Mouse (Mus musculus) frontal cortex, adult 2 months (tissue): Measurements from ENCODE around the gene Olfr250. TPM values are rescaled to one million over a fixed set of nuclear protein-coding genes. Genes with fewer than 3 reads are reported as not detected.
A peak's percentile ranks its signal among the peaks of the same experiment; 100 is the strongest.
"Not testable (repeated sequence)": the region's sequence is repeated elsewhere in the genome, so short reads cannot be mapped to it uniquely, and the experiment has no call there.

Experiments used
- DNase-seq, 2 experiments: peaks; one replicate each; pipeline ENCODE4 v3.0.0; 2022; ENCODE audit warnings: low spot score in 1 of 2; ENCODE audit errors: extremely low spot score in 1 of 2
- polyA plus RNA-seq: library from polyadenylated mRNA; depleted of rRNA; stranded (reverse); fragments of >200 nt; gene quantifications from 2 replicates; pipeline ENCODE4 v1.2.3, GENCODE M21; 2012; rRNA removed

The Olfr250 gene
- polyA plus RNA-seq: not detected in 2 replicates

DNA sequence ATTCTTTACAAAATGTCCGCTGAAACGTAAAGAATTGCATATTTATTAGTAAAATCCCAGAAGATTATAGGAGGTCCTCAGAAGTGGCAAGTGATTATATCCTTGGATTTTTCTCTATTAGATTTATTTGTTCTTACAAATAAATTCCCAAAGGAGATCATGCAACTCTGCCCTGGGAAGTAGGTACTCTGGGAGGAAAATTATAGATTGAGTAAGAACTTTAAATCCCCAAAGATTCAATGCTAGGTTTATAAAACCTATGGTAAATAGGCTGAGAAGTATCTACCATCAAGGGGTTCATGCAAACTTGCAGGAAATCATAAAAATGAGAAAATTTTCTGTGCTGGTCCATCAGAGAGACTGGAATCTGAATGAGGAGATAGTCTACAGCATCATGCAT, at the start of gene Olfr250:
TSS of gene Olfr250 (plus strand) at position 301 of the 400 bp plus-strand sequence.
- DNase-seq: no peak

DNA sequence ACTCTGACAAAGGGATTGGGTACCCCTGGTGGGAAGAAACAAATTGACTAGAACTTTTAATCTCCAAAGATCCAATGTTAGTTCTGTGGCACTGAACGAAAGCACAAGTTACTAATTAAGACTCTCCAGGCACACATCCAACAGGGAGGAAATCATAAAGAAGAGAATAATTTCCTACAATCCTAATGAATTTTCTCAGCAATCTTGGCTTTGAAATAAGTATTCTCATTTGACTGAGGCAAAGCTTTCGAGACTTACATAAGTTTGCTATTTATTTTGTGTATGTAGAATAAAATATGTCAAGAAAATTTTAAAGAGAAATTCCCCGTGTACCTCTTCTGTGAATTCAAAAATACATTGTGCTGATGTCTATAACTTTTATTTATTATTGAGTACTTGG, 37.9 kb upstream of the Olfr250 start, which contains the start of gene Olfr25:
TSS of gene Olfr25 (plus strand) at position 301 of the 400 bp plus-strand sequence.
- DNase-seq: peak in 1 of 2 experiments; percentile 1

DNA sequence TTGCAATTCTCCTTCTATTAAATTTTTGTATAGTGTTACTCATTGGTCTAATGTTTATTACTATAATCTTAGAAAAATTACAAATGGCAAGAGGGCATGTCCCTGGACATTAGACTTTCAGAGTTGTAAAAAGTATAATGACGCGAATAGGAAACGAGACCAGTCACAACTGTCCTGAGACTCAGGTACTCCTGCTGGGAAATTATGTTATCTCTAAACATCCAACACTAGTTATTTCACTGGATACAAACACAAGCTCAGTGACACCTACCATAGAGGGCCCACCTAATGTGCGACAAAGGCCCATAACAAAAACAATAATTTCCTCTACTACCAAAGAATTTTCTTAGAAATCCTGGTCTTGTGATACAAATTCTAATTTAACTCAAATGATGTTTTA, 18.6 kb upstream of the Olfr250 start, which contains the start of gene Olfr898:
TSS of gene Olfr898 (plus strand) at position 301 of the 400 bp plus-strand sequence.
- no peak for DNase-seq

DNA sequence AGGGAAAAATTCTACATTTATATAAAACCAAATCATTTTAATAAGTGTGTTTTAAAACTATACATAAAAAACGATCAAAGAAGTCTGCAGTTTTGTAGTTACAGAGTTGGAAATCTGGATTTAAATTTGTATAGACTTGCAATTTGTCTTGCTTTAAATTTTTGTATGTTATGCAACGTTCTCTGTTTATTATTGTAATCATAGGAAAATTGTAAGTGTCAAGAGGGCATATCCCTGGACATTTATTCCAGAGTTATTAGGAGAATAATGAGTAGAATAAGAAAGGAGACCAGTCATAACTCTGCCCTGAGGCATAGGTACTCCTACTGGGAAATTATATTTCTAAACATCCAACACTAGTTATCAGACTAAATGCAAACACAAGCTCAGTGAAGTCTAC, 10.1 kb downstream of the Olfr250 start, which contains the start of gene Olfr251:
TSS of gene Olfr251 (plus strand) at position 301 of the 400 bp plus-strand sequence.
- DNase-seq: no peak

DNA sequence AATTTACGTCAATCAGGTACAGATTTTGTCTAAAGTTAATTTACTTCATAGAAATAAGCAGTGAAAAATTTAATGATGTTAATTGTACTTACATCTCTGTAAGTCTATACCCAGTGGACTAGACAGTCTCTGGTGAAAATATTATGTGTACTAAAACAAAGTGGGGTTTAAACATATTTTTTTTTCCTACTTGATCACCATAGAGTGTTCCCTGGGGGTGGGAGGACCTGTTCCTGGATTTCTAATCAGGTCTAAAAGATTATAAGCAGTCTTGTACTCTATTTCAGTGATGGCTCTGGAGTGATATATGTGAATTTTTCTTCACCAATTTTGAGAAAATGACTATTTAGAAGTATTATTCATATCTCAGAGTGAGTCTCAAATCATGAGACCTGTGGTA, 34.7 kb downstream of the Olfr250 start, which contains the start of gene Olfr147:
TSS of gene Olfr147 (plus strand) at position 301 of the 400 bp plus-strand sequence.
- DNase-seq: no peak

- not testable (repeated sequence) for DNase-seq
These were observed 40.8 kb downstream of the Olfr250 start for GRCm38 (mm10) chr9:38407502-38407901.

DNA sequence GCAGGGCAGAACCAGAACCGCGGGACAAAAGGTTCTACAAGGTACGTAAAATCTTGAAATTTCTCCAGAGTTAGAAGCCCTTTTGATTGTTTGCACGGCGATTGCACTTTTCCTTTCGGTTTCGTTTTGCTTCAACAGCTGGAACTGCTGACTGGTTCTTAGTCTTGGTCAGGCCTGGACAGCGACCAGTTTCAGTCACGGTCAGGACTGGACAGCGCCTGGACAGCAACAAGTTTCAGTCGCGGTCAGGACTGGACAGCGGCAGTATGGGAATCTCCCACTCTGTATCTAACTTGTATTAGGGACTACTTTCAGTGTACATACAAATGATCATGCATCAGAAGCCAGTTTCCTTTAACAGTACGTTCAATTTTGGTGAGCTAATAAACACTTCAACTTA, 46.8 kb downstream of the Olfr250 start:
- DNase-seq: not testable (repeated sequence)

Other genes starting within 250 kb of the Olfr250 start
- not detected in 2 replicates for gene Olfr890, start 224.4 kb upstream of the Olfr250 start, polyA plus RNA-seq
- not detected in 2 replicates for gene Olfr891, start 186.1 kb upstream of the Olfr250 start, polyA plus RNA-seq
- not detected in 2 replicates for gene Olfr893, start 158.5 kb upstream of the Olfr250 start, polyA plus RNA-seq
- gene Olfr894, start 148.8 kb upstream of the Olfr250 start, polyA plus RNA-seq: not detected in 2 replicates
- gene Olfr143, start 114.1 kb upstream of the Olfr250 start, polyA plus RNA-seq: not detected in 2 replicates
- gene Olfr895, start 99.0 kb upstream of the Olfr250 start, polyA plus RNA-seq: not detected in 2 replicates
- gene Olfr896-ps1, start 75.8 kb upstream of the Olfr250 start, polyA plus RNA-seq: not detected in 2 replicates
- not detected in 2 replicates for gene Olfr25, start 37.8 kb upstream of the Olfr250 start, polyA plus RNA-seq
- not detected in 2 replicates for gene Olfr898, start 18.5 kb upstream of the Olfr250 start, polyA plus RNA-seq
- not detected in 2 replicates for gene Olfr251, start 10.2 kb downstream of the Olfr250 start, polyA plus RNA-seq
- gene Olfr147, start 34.8 kb downstream of the Olfr250 start, polyA plus RNA-seq: not detected in 2 replicates
- gene Olfr901, start 62.6 kb downstream of the Olfr250 start, polyA plus RNA-seq: not detected in 2 replicates
- not detected in 2 replicates for gene Olfr902, start 80.8 kb downstream of the Olfr250 start, polyA plus RNA-seq
- gene Olfr904, start 96.2 kb downstream of the Olfr250 start, polyA plus RNA-seq: not detected in 2 replicates
- gene Olfr905, start 104.2 kb downstream of the Olfr250 start, polyA plus RNA-seq: not detected in 2 replicates
- not detected in 2 replicates for gene Olfr906, start 120.2 kb downstream of the Olfr250 start, polyA plus RNA-seq
- not detected in 2 replicates for gene Olfr907, start 128.9 kb downstream of the Olfr250 start, polyA plus RNA-seq
- not detected in 2 replicates for gene Olfr911-ps1, start 154.7 kb downstream of the Olfr250 start, polyA plus RNA-seq
- not detected in 2 replicates for gene Olfr910, start 171.0 kb downstream of the Olfr250 start, polyA plus RNA-seq
- not detected in 2 replicates for gene Olfr912, start 213.3 kb downstream of the Olfr250 start, polyA plus RNA-seq
- not detected in 2 replicates for gene Olfr913, start 225.9 kb downstream of the Olfr250 start, polyA plus RNA-seq
- gene Olfr914, start 238.2 kb downstream of the Olfr250 start, polyA plus RNA-seq: not detected in 2 replicates